ENCODE assay signal across 20 mouse cellular contexts in genomic region chr2:180545046-180545445, GRCm38 (mm10). TPM values are rescaled to one million over a fixed set of nuclear protein-coding genes. Genes with fewer than 3 reads are reported as not detected.
DNase-seq lines count a peak whose midpoint lies in the region; ATAC-seq lines count a peak whose summit lies in the region.
"Had no signal": no experiment of that assay in that cellular context is flagged by ENCODE, and none has a peak within 500 bp of the region (broad histone marks: within the 10 kb centered on the region; RNA-seq: fewer than 3 reads in every experiment).

No protein-coding gene starts in this region.

- H3K4me2 ChIP-seq in lung, embryonic 15.5 days, result 0 out of 2 replicates have a peak overlapping the region, but pooled peaks have one; percentile 18
- H3K4me2 ChIP-seq: forebrain, embryonic 13.5 days; heart, embryonic 12.5 days; hindbrain, embryonic 14.5 days had no signal

- no peak overlapping the region for H3K27ac ChIP-seq in lung, embryonic 15.5 days
- H3K27ac ChIP-seq: embryonic facial prominence, embryonic 10.5 days; forebrain, embryonic 13.5 days; hindbrain, embryonic 10.5 days; hindbrain, embryonic 14.5 days had no signal

- no peaks in the 10 kb centered on the region for H3K27me3 ChIP-seq in lung, embryonic 15.5 days
- H3K27me3 ChIP-seq: forebrain, embryonic 13.5 days had no signal

- H3K4me3 ChIP-seq in lung, embryonic 15.5 days, result no peak overlapping the region
- H3K4me3 ChIP-seq: embryonic facial prominence, embryonic 10.5 days; forebrain, embryonic 13.5 days; heart, embryonic 12.5 days; hindbrain, embryonic 10.5 days had no signal

- H3K9me3 ChIP-seq in lung, embryonic 15.5 days, result no peaks in the 10 kb centered on the region
- H3K9me3 ChIP-seq: embryonic facial prominence, embryonic 10.5 days; G1E; hindbrain, embryonic 10.5 days had no signal

- H3K36me3 ChIP-seq in lung, embryonic 15.5 days, result no peaks in the 10 kb centered on the region
- H3K36me3 ChIP-seq: embryonic facial prominence, embryonic 10.5 days; G1E; heart, embryonic 12.5 days; hindbrain, embryonic 10.5 days had no signal

- no peak for ATAC-seq in CD4-positive, CD25-positive, alpha-beta regulatory T cell, adult 4 months
- ATAC-seq in lung, embryonic 15.5 days (ENCODE audit: borderline replicate concordance, extremely low read depth, low FRiP score, low TSS enrichment), result no peak
- peak; percentile 48 for ATAC-seq in inflammation-experienced regulatory T-cells, adult 6 months
- ATAC-seq in cerebellum, adult (ENCODE audit: insufficient number of reproducible peaks, low FRiP score, low TSS enrichment), result no peak
- ATAC-seq: activated CD4-positive, CD25-positive, alpha-beta regulatory T cell, adult 4 months; forebrain, embryonic 13.5 days; forebrain, postnatal 0 days had no signal

- H3K4me1 ChIP-seq in lung, embryonic 15.5 days, result peaks cover 10% of the 10 kb centered on the region
- H3K4me1 ChIP-seq: heart, embryonic 12.5 days had no signal

- H3K9ac ChIP-seq in lung, embryonic 15.5 days, result no peak overlapping the region
- H3K9ac ChIP-seq: forebrain, embryonic 13.5 days; forebrain, postnatal 0 days; heart, embryonic 12.5 days; hindbrain, embryonic 14.5 days had no signal

- WGBS in lung, embryonic 15.5 days, result 72% methylated on average over 18 of the region's 18 CpGs

- peak; percentile 18 for DNase-seq in CD4-positive, CD25-positive, alpha-beta regulatory T cell, adult 2 months (ENCODE audit: low read depth, low spot score)
- no peak for DNase-seq in lung, postnatal 10 days
- DNase-seq in R1 (ENCODE audit: low read depth, low spot score), result peak; percentile 58
- DNase-seq: adrenal gland, postnatal 14 days; B cell, adult 2 months; cerebellum, adult 2 months; cerebellum, postnatal 10 days; forebrain, postnatal 0 days; gastrocnemius, postnatal 14 days had no signal

RNA-seq across cellular contexts. Expression of gene Mrgbp, which starts 36.1 kb away (rescaled TPM):
- polyA plus RNA-seq in CD4-positive, CD25-positive, alpha-beta regulatory T cell, adult 4 months (2017; shearing (Covaris generic)), result 10 to 100 TPM; 22.7 to 23.5 TPM
- polyA plus RNA-seq in lung, embryonic 15.5 days (2015; fragmentation: Nextera tagmentation; extraction: Ambion mirVana), result 29.9 and 31.3 TPM in 2 replicates
- 10 to 100 TPM; 15.8 to 28.5 (median 21.4) TPM for polyA plus RNA-seq in inflammation-experienced regulatory T-cells, adult 6 months (2017; shearing (Covaris generic))

RNA-seq across cellular contexts. Expression of gene Ogfr, which starts 44.0 kb away (rescaled TPM):
- polyA plus RNA-seq in CD4-positive, CD25-positive, alpha-beta regulatory T cell, adult 4 months (2017; shearing (Covaris generic)), result 10 to 100 TPM; 11.0 to 13.1 TPM
- polyA plus RNA-seq in lung, embryonic 15.5 days (2015; fragmentation: Nextera tagmentation; extraction: Ambion mirVana), result 60.4 and 62.2 TPM in 2 replicates
- 10 to 100 TPM; 11.2 to 19.9 (median 12.3) TPM for polyA plus RNA-seq in inflammation-experienced regulatory T-cells, adult 6 months (2017; shearing (Covaris generic))

RNA-seq across cellular contexts. Expression of gene Ntsr1, which starts 45.3 kb away (rescaled TPM):
- polyA plus RNA-seq in CD4-positive, CD25-positive, alpha-beta regulatory T cell, adult 4 months (2017; shearing (Covaris generic)), result not detected
- polyA plus RNA-seq in lung, embryonic 15.5 days (2015; fragmentation: Nextera tagmentation; extraction: Ambion mirVana), result 0.89 and 1.3 TPM in 2 replicates
- not detected for polyA plus RNA-seq in inflammation-experienced regulatory T-cells, adult 6 months (2017; shearing (Covaris generic))
- polyA plus RNA-seq: activated CD4-positive, CD25-positive, alpha-beta regulatory T cell, adult 4 months; G1E had no signal

RNA-seq across cellular contexts. Expression of gene Col9a3, which starts 52.5 kb away (rescaled TPM):
- polyA plus RNA-seq in CD4-positive, CD25-positive, alpha-beta regulatory T cell, adult 4 months (2017; shearing (Covaris generic)), result 1 to 10 TPM in 1 of 2 experiments, under 1 TPM in 1; 0.40 to 2.3 TPM
- polyA plus RNA-seq in lung, embryonic 15.5 days (2015; fragmentation: Nextera tagmentation; extraction: Ambion mirVana), result 36.3 and 39.5 TPM in 2 replicates
- polyA plus RNA-seq in inflammation-experienced regulatory T-cells, adult 6 months (2017; shearing (Covaris generic)), result 1 to 10 TPM in 1 of 3 experiments, under 1 TPM in 2; 0.19 to 1.5 (median 0.87) TPM
